In genomic region chr6:84736942-84737341, GRCm38 (mm10) we compare ENCODE assay signal across 9 mouse cellular contexts.
A peak's percentile ranks its signal among the peaks of the same experiment; 100 is the strongest.
DNase-seq lines count a peak whose midpoint lies in the region; ATAC-seq lines count a peak whose summit lies in the region.
"Had no signal": no experiment of that assay in that cellular context is flagged by ENCODE, and none has a peak within 500 bp of the region (broad histone marks: within the 10 kb centered on the region; RNA-seq: fewer than 3 reads in every experiment).

No protein-coding gene starts in this region.

- H3K4me1 ChIP-seq in embryonic facial prominence, embryonic 10.5 days = peaks cover 7% of the 10 kb centered on the region

- no peaks in the 10 kb centered on the region for H3K9me3 ChIP-seq in embryonic facial prominence, embryonic 10.5 days

- DNase-seq in frontal cortex, postnatal 10 days (ENCODE audit: low spot score in 2 of 2) = no peak
- DNase-seq in 3T3-L1 (ENCODE audit: low read depth, low spot score) = peak; percentile 77
- DNase-seq in adrenal gland, adult 18-20 months (ENCODE audit: low spot score in 2 of 2) = peak; percentile 44 to 68
- peak; percentile 46 for DNase-seq in embryonic facial prominence, embryonic 10.5 days (ENCODE audit: low spot score)
- peak; percentile 65 to 67 for DNase-seq in kidney, postnatal 4 days
- DNase-seq in thymus, postnatal 36 days = peak; percentile 22 to 35

- ATAC-seq in frontal cortex, adult (ENCODE audit: low TSS enrichment) = peak; percentile 27; the same call in 1 of the 2 replicates
- ATAC-seq in megakaryocyte progenitor cell, adult 5-6 weeks (replicated peaks; ENCODE audit: poor library complexity) = peak; percentile 95

- no peak overlapping the region for H3K4me3 ChIP-seq in embryonic facial prominence, embryonic 10.5 days
- H3K4me3 ChIP-seq: myocyte had no signal

- H3K36me3 ChIP-seq in embryonic facial prominence, embryonic 10.5 days (replicated peaks) = no peaks in the 10 kb centered on the region

- no peak overlapping the region for H3K27ac ChIP-seq in embryonic facial prominence, embryonic 10.5 days (replicated peaks)

- H3K27me3 ChIP-seq in embryonic facial prominence, embryonic 10.5 days (replicated peaks; ENCODE audit: low read depth, poor library complexity, severe bottlenecking) = no peaks in the 10 kb centered on the region

- WGBS in embryonic facial prominence, embryonic 10.5 days = 61% methylated on average over 3 of the region's 3 CpGs

Comparison
In these comparisons a context has a peak if more than half of its experiments do, and no peak if none do; other contexts are left out.
1. DNase-seq: peak in 3T3-L1 (single experiment), adrenal gland, adult 18-20 months (2 of 2), embryonic facial prominence, embryonic 10.5 days (single experiment), kidney, postnatal 4 days (2 of 2) and thymus, postnatal 36 days (2 of 2); none in frontal cortex, postnatal 10 days (0 of 2).